Mouse (Mus musculus) midbrain, postnatal 0 days (tissue): ENCODE measurements at regions not wholly inside any gene's neighbourhood (a gene's known extent, or its start where the extent isn't known, plus 50 kb on each side); places are given as distances from the start of the nearest gene placed in this dataset.

ENCODE experiments used
- ATAC-seq: fragments of 200-750 bp; cut with Nextera tagmentation; 2 replicates; pipeline ENCODE4 v1.8.0; 2017; ENCODE audit warnings: moderate number of reproducible peaks, mild to moderate bottlenecking, moderate TSS enrichment, moderate library complexity; ENCODE audit not compliant: low FRiP score
- DNase-seq: peaks from one replicate; pipeline ENCODE4 v3.0.0-alpha.2; 2015; ENCODE audit warnings: low spot score
- H3K27ac ChIP-seq: fragments of 300-500 bp; sonication (generic); 2 replicates; pipeline ENCODE4 v1.5.1; 2014; ENCODE audit warnings: low read depth, mild to moderate bottlenecking, low read length, mixed read lengths
- H3K27me3 ChIP-seq: fragments of 300-500 bp; sonication (generic); 2 replicates; pipeline ENCODE4 v1.6.1; 2014; ENCODE audit warnings: low read length, control low read depth, mixed read lengths; ENCODE audit not compliant: insufficient read depth
- H3K36me3 ChIP-seq: fragments of 300-500 bp; sonication (generic); 2 replicates; pipeline ENCODE4 v1.6.1; 2014; ENCODE audit warnings: low read length, control low read depth, mixed read lengths; ENCODE audit not compliant: insufficient read depth
- H3K4me1 ChIP-seq: fragments of 300-500 bp; sonication (generic); 2 replicates; pipeline ENCODE4 v1.6.1; 2014; ENCODE audit warnings: mild to moderate bottlenecking, control low read depth, antibody characterized with exemption, low read length, mixed read lengths; ENCODE audit not compliant: insufficient read depth
- H3K4me2 ChIP-seq: fragments of 300-500 bp; sonication (generic); 2 replicates; pipeline ENCODE4 v1.6.1; 2014; ENCODE audit warnings: low read depth, mild to moderate bottlenecking, low read length, mixed read lengths; ENCODE audit not compliant: poor library complexity, severe bottlenecking
- H3K4me3 ChIP-seq: fragments of 300-500 bp; sonication (generic); 2 replicates; pipeline ENCODE4 v1.5.1; 2014; ENCODE audit warnings: low read depth, mild to moderate bottlenecking, low read length, moderate library complexity
- H3K9ac ChIP-seq: fragments of 300-500 bp; sonication (generic); replicated peaks from 2 replicates; pipeline ENCODE4 v1.6.1; 2014; ENCODE audit warnings: mild to moderate bottlenecking, low read length, moderate library complexity, mixed read lengths; ENCODE audit not compliant: poor library complexity, severe bottlenecking
- H3K9me3 ChIP-seq: fragments of 300-500 bp; sonication (generic); 2 replicates; pipeline ENCODE4 v1.6.1; 2016; ENCODE audit warnings: low read length, control low read depth
- CTCF ChIP-seq: IDR thresholded peaks from 2 replicates; pipeline ENCODE4 v1.5.1; 2016; ENCODE audit warnings: antibody characterized with exemption, mild to moderate bottlenecking
- WGBS: fragments of 180-500 bp; shearing (Covaris S2); extraction: QIAGEN DNeasy Blood & Tissue Kit; methylation state at CpG from one replicate; pipeline ENCODE4 v1.1.7; 2014; 5-methylcytosine and 5-hydroxymethylcytosine counted together

GRCm38 (mm10) chr2:178670952-178671351 is 240.6 kb downstream of the Cdh26 start:
- Histone ChIP-seq H3K9me3 (no peaks in the 10 kb centered on the region), H3K4me1 (peaks cover 3% of the 10 kb centered on the region), H3K4me2 (no peak overlapping the region), H3K27ac (no peak overlapping the region), H3K4me3 (no peak overlapping the region), H3K9ac (no peak overlapping the region), H3K36me3 (no peaks in the 10 kb centered on the region), H3K27me3 (no peaks in the 10 kb centered on the region)
- 63% methylated on average over 11 of the region's 11 CpGs for WGBS
- ATAC-seq (no peak), DNase-seq (peak; percentile 42)
- TF ChIP-seq CTCF = no peak

GRCm38 (mm10) chr2:178673621-178674020 is 243.3 kb downstream of the Cdh26 start:
- no peak for TF ChIP-seq CTCF
- H3K4me2 ChIP-seq = no peak overlapping the region
- H3K4me3 ChIP-seq = no peak overlapping the region
- no peaks in the 10 kb centered on the region for H3K9me3 ChIP-seq
- H3K27ac ChIP-seq = no peak overlapping the region
- H3K4me1 ChIP-seq = peaks cover 6% of the 10 kb centered on the region
- DNase-seq (no peak), ATAC-seq (no peak)
- H3K27me3 ChIP-seq = no peaks in the 10 kb centered on the region
- no peak overlapping the region for H3K9ac ChIP-seq
- H3K36me3 ChIP-seq = no peaks in the 10 kb centered on the region
- 83% methylated on average over 4 of the region's 4 CpGs for WGBS

DNA sequence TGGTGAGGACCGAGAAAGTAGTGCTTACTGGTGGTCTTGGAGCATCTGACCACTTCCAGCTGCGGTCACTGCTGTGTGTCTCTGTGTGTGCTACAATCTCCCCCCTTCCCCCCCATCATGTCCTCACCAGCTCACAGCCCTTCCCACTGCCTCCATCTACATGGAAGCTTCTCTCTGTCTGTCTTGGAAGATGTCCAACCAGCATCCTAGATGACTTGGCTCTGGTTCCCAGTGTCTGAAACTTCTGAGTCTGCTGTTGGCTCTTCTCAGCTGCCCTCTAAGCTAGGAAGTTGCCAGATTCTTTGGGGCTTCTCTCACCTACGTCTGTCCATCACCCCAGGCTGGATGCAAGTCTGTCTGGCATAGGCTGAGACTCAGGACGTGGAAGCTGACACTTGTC is 244.3 kb downstream of the Cdh26 start:
- no peaks in the 10 kb centered on the region for H3K27me3 ChIP-seq
- peak; percentile 63 for DNase-seq
- no peak for TF ChIP-seq CTCF
- peaks cover 6% of the 10 kb centered on the region for H3K4me1 ChIP-seq
- whole genome bisulfite sequencing = 67% methylated on average over 4 of the region's 4 CpGs
- H3K27ac ChIP-seq = no peak overlapping the region
- no peak overlapping the region for H3K4me2 ChIP-seq
- H3K4me3 ChIP-seq = no peak overlapping the region
- H3K36me3 ChIP-seq = no peaks in the 10 kb centered on the region
- no peak for ATAC-seq
- no peaks in the 10 kb centered on the region for H3K9me3 ChIP-seq
- no peak overlapping the region for H3K9ac ChIP-seq

GRCm38 (mm10) chr2:178676970-178677369 is 246.6 kb downstream of the Cdh26 start:
- H3K27me3 ChIP-seq = no peaks in the 10 kb centered on the region
- H3K27ac ChIP-seq = no peak overlapping the region
- no peak overlapping the region for H3K9ac ChIP-seq
- H3K36me3 ChIP-seq = no peaks in the 10 kb centered on the region
- no peak overlapping the region for H3K4me2 ChIP-seq
- DNase-seq (no peak), ATAC-seq (no peak)
- no peaks in the 10 kb centered on the region for H3K9me3 ChIP-seq
- 82% methylated on average over 10 of the region's 10 CpGs for WGBS
- no peak overlapping the region for H3K4me3 ChIP-seq
- H3K4me1 ChIP-seq = peaks cover 5% of the 10 kb centered on the region; the same call in 1 of the 2 replicates
- no peak for TF ChIP-seq CTCF

- DNase-seq (no peak), ATAC-seq (no peak)
- H3K27ac ChIP-seq = no peak overlapping the region
- no peak overlapping the region for H3K4me2 ChIP-seq
- H3K4me3 ChIP-seq = no peak overlapping the region
- no peaks in the 10 kb centered on the region for H3K9me3 ChIP-seq
- H3K9ac ChIP-seq = no peak overlapping the region
- no peak for TF ChIP-seq CTCF
- 69% methylated on average over 3 of the region's 3 CpGs for WGBS
- no peaks in the 10 kb centered on the region for H3K27me3 ChIP-seq
- peaks cover 8% of the 10 kb centered on the region; the same call in 1 of the 2 replicates for H3K4me1 ChIP-seq
- no peaks in the 10 kb centered on the region for H3K36me3 ChIP-seq
Observed at GRCm38 (mm10) chr2:178680368-178680767, 250.0 kb downstream of the Cdh26 start.

- TF ChIP-seq CTCF = no peak
- Histone ChIP-seq H3K36me3 (no peaks in the 10 kb centered on the region), H3K9me3 (no peaks in the 10 kb centered on the region), H3K4me3 (no peak overlapping the region), H3K27me3 (peaks cover 4% of the 10 kb centered on the region; the same call in 1 of the 2 replicates), H3K4me1 (peaks cover 5% of the 10 kb centered on the region; the same call in 1 of the 2 replicates), H3K4me2 (no peak overlapping the region), H3K27ac (no peak overlapping the region), H3K9ac (no peak overlapping the region)
- WGBS = 70% methylated on average over 9 of the region's 9 CpGs
- ATAC-seq (no peak), DNase-seq (no peak)
Observed at GRCm38 (mm10) chr2:178684026-178684958, 254.0 kb downstream of the Cdh26 start.
